Mouse (Mus musculus): ENCODE measurements around the gene Vstm2l. TPM values are rescaled to one million over a fixed set of nuclear protein-coding genes. Genes with fewer than 3 reads are reported as not detected.

Gene Vstm2l
- polyA plus RNA-seq, 1 experiment from 2014 or later, result 0.73 TPM

- Histone ChIP-seq H3K36me3 (ENCODE audit: control insufficient read depth, insufficient read depth, low read length) (no peaks in the 10 kb centered on the region), H3K27ac (ENCODE audit: low read depth) (no peak overlapping the region), H3K27me3 (replicated peaks; ENCODE audit: control insufficient read depth, insufficient read depth, low read length) (0 out of 2 replicates have a peak, but pooled peaks cover 2% of the 10 kb centered on the region), H3K4me1 (replicated peaks; ENCODE audit: control insufficient read depth, insufficient read depth, low read length) (no peaks in the 10 kb centered on the region; the same call in 1 of the 2 replicates), H3K4me2 (ENCODE audit: low read length) (no peak overlapping the region), H3K9ac (ENCODE audit: low read length) (no peak overlapping the region), H3K4me3 (ENCODE audit: low read depth, low read length) (no peak overlapping the region), H3K9me3 (ENCODE audit: control insufficient read depth, low read length) (no peaks in the 10 kb centered on the region)
- ATAC-seq (replicated peaks; ENCODE audit: low FRiP score, low TSS enrichment, low read depth) (no peak), DNase-seq (ENCODE audit: low spot score) (no peak)
- WGBS, result 7% methylated on average over 7 of the region's 7 CpGs
Measured at GRCm38 (mm10) chr2:157923406-157923805, 9.0 kb downstream of the Vstm2l start.

- Histone ChIP-seq H3K36me3 (ENCODE audit: control insufficient read depth, insufficient read depth, low read length) (no peaks in the 10 kb centered on the region), H3K9ac (ENCODE audit: low read length) (no peak overlapping the region), H3K4me1 (replicated peaks; ENCODE audit: control insufficient read depth, insufficient read depth, low read length) (no peaks in the 10 kb centered on the region; the same call in 1 of the 2 replicates), H3K27me3 (replicated peaks; ENCODE audit: control insufficient read depth, insufficient read depth, low read length) (no peaks in the 10 kb centered on the region), H3K27ac (ENCODE audit: low read depth) (no peak overlapping the region), H3K4me3 (ENCODE audit: low read depth, low read length) (no peak overlapping the region), H3K9me3 (ENCODE audit: control insufficient read depth, low read length) (no peaks in the 10 kb centered on the region), H3K4me2 (ENCODE audit: low read length) (no peak overlapping the region)
- DNase-seq (ENCODE audit: low spot score) (no peak), ATAC-seq (replicated peaks; ENCODE audit: low FRiP score, low TSS enrichment, low read depth) (no peak)
- WGBS, result 55% methylated on average over 5 of the region's 5 CpGs
Measured at GRCm38 (mm10) chr2:157924504-157924903, 10.1 kb downstream of the Vstm2l start.

- no peak overlapping the region for H3K27ac ChIP-seq (ENCODE audit: low read depth)
- H3K4me1 ChIP-seq (replicated peaks; ENCODE audit: control insufficient read depth, insufficient read depth, low read length), result no peaks in the 10 kb centered on the region; the same call in 1 of the 2 replicates
- no peaks in the 10 kb centered on the region for H3K9me3 ChIP-seq (ENCODE audit: control insufficient read depth, low read length)
- H3K27me3 ChIP-seq (replicated peaks; ENCODE audit: control insufficient read depth, insufficient read depth, low read length), result no peaks in the 10 kb centered on the region
- no peak overlapping the region for H3K9ac ChIP-seq (ENCODE audit: low read length)
- DNase-seq (ENCODE audit: low spot score) (no peak), ATAC-seq (replicated peaks; ENCODE audit: low FRiP score, low TSS enrichment, low read depth) (no peak)
- WGBS, result 61% methylated on average over 7 of the region's 7 CpGs
- H3K36me3 ChIP-seq (ENCODE audit: control insufficient read depth, insufficient read depth, low read length), result no peaks in the 10 kb centered on the region
- no peak overlapping the region for H3K4me2 ChIP-seq (ENCODE audit: low read length)
- H3K4me3 ChIP-seq (ENCODE audit: low read depth, low read length), result no peak overlapping the region
Measured at GRCm38 (mm10) chr2:157926502-157926901, 12.0 kb downstream of the Vstm2l start.

- DNase-seq (ENCODE audit: low spot score) (no peak), ATAC-seq (replicated peaks; ENCODE audit: low FRiP score, low TSS enrichment, low read depth) (no peak)
- Histone ChIP-seq H3K36me3 (ENCODE audit: control insufficient read depth, insufficient read depth, low read length) (no peaks in the 10 kb centered on the region), H3K27ac (ENCODE audit: low read depth) (no peak overlapping the region), H3K9me3 (ENCODE audit: control insufficient read depth, low read length) (no peaks in the 10 kb centered on the region), H3K4me2 (ENCODE audit: low read length) (no peak overlapping the region), H3K4me3 (ENCODE audit: low read depth, low read length) (no peak overlapping the region), H3K27me3 (replicated peaks; ENCODE audit: control insufficient read depth, insufficient read depth, low read length) (no peaks in the 10 kb centered on the region), H3K9ac (ENCODE audit: low read length) (no peak overlapping the region), H3K4me1 (replicated peaks; ENCODE audit: control insufficient read depth, insufficient read depth, low read length) (no peaks in the 10 kb centered on the region; the same call in 1 of the 2 replicates)
- 56% methylated on average over 3 of the region's 3 CpGs for WGBS
Measured at GRCm38 (mm10) chr2:157926927-157927326, 12.5 kb downstream of the Vstm2l start.

GRCm38 (mm10) chr2:157927397-157927796, 12.9 kb downstream of the Vstm2l start:
- no peak overlapping the region for H3K4me2 ChIP-seq (ENCODE audit: low read length)
- no peaks in the 10 kb centered on the region for H3K9me3 ChIP-seq (ENCODE audit: control insufficient read depth, low read length)
- H3K36me3 ChIP-seq (ENCODE audit: control insufficient read depth, insufficient read depth, low read length), result no peaks in the 10 kb centered on the region
- DNase-seq (ENCODE audit: low spot score), result no peak
- no peaks in the 10 kb centered on the region; the same call in 1 of the 2 replicates for H3K4me1 ChIP-seq (replicated peaks; ENCODE audit: control insufficient read depth, insufficient read depth, low read length)
- no peak overlapping the region for H3K4me3 ChIP-seq (ENCODE audit: low read depth, low read length)
- no peaks in the 10 kb centered on the region for H3K27me3 ChIP-seq (replicated peaks; ENCODE audit: control insufficient read depth, insufficient read depth, low read length)
- no peak for ATAC-seq (replicated peaks; ENCODE audit: low FRiP score, low TSS enrichment, low read depth)
- no peak overlapping the region for H3K27ac ChIP-seq (ENCODE audit: low read depth)
- WGBS, result 53% methylated on average over 20 of the region's 20 CpGs
- H3K9ac ChIP-seq (ENCODE audit: low read length), result no peak overlapping the region

- H3K9ac ChIP-seq (ENCODE audit: low read length), result no peak overlapping the region
- no peaks in the 10 kb centered on the region for H3K9me3 ChIP-seq (ENCODE audit: control insufficient read depth, low read length)
- 30% methylated on average over 2 of the region's 2 CpGs for WGBS
- H3K36me3 ChIP-seq (ENCODE audit: control insufficient read depth, insufficient read depth, low read length), result no peaks in the 10 kb centered on the region
- no peaks in the 10 kb centered on the region; the same call in 1 of the 2 replicates for H3K4me1 ChIP-seq (replicated peaks; ENCODE audit: control insufficient read depth, insufficient read depth, low read length)
- H3K27me3 ChIP-seq (replicated peaks; ENCODE audit: control insufficient read depth, insufficient read depth, low read length), result no peaks in the 10 kb centered on the region
- no peak overlapping the region for H3K4me3 ChIP-seq (ENCODE audit: low read depth, low read length)
- ATAC-seq (replicated peaks; ENCODE audit: low FRiP score, low TSS enrichment, low read depth), result no peak
- no peak overlapping the region for H3K27ac ChIP-seq (ENCODE audit: low read depth)
- no peak overlapping the region for H3K4me2 ChIP-seq (ENCODE audit: low read length)
- DNase-seq (ENCODE audit: low spot score), result no peak
Measured at GRCm38 (mm10) chr2:157927815-157928214, 13.4 kb downstream of the Vstm2l start.

GRCm38 (mm10) chr2:157932655-157933054, 18.2 kb downstream of the Vstm2l start:
- no peak for DNase-seq (ENCODE audit: low spot score)
- 80% methylated on average over 4 of the region's 4 CpGs for WGBS

GRCm38 (mm10) chr2:157935444-157936171, 21.2 kb downstream of the Vstm2l start:
- peaks cover 6% of the 10 kb centered on the region; the same call in 1 of the 2 replicates for H3K27me3 ChIP-seq (replicated peaks; ENCODE audit: control insufficient read depth, insufficient read depth, low read length)
- H3K4me3 ChIP-seq (ENCODE audit: low read depth, low read length), result no peak overlapping the region
- no peak overlapping the region for H3K4me2 ChIP-seq (ENCODE audit: low read length)
- DNase-seq (ENCODE audit: low spot score) (no peak), ATAC-seq (replicated peaks; ENCODE audit: low FRiP score, low TSS enrichment, low read depth) (no peak; the same call in 1 of the 2 replicates)
- no peaks in the 10 kb centered on the region for H3K4me1 ChIP-seq (replicated peaks; ENCODE audit: control insufficient read depth, insufficient read depth, low read length)
- no peak overlapping the region for H3K9ac ChIP-seq (ENCODE audit: low read length)
- 67% methylated on average over 11 of the region's 11 CpGs for WGBS
- H3K9me3 ChIP-seq (ENCODE audit: control insufficient read depth, low read length), result no peaks in the 10 kb centered on the region
- H3K27ac ChIP-seq (ENCODE audit: low read depth), result no peak overlapping the region
- H3K36me3 ChIP-seq (ENCODE audit: control insufficient read depth, insufficient read depth, low read length), result no peaks in the 10 kb centered on the region

More at GRCm38 (mm10) chr2:157932655-157933054, 18.2 kb downstream of the Vstm2l start:
- ATAC-seq (replicated peaks; ENCODE audit: low FRiP score, low TSS enrichment, low read depth), result no peak
- Histone ChIP-seq H3K4me1 (replicated peaks; ENCODE audit: control insufficient read depth, insufficient read depth, low read length) (no peaks in the 10 kb centered on the region), H3K36me3 (ENCODE audit: control insufficient read depth, insufficient read depth, low read length) (no peaks in the 10 kb centered on the region), H3K27me3 (replicated peaks; ENCODE audit: control insufficient read depth, insufficient read depth, low read length) (no peaks in the 10 kb centered on the region), H3K4me3 (ENCODE audit: low read depth, low read length) (no peak overlapping the region), H3K27ac (ENCODE audit: low read depth) (no peak overlapping the region), H3K9ac (ENCODE audit: low read length) (no peak overlapping the region), H3K4me2 (ENCODE audit: low read length) (no peak overlapping the region), H3K9me3 (ENCODE audit: control insufficient read depth, low read length) (no peaks in the 10 kb centered on the region)

GRCm38 (mm10) chr2:157936676-157937075, 22.2 kb downstream of the Vstm2l start:
- no peak overlapping the region for H3K4me3 ChIP-seq (ENCODE audit: low read depth, low read length)
- H3K27ac ChIP-seq (ENCODE audit: low read depth), result no peak overlapping the region
- H3K27me3 ChIP-seq (replicated peaks; ENCODE audit: control insufficient read depth, insufficient read depth, low read length), result peaks cover 16% of the 10 kb centered on the region
- no peak overlapping the region for H3K9ac ChIP-seq (ENCODE audit: low read length)
- no peaks in the 10 kb centered on the region for H3K9me3 ChIP-seq (ENCODE audit: control insufficient read depth, low read length)
- no peaks in the 10 kb centered on the region for H3K36me3 ChIP-seq (ENCODE audit: control insufficient read depth, insufficient read depth, low read length)
- ATAC-seq (replicated peaks; ENCODE audit: low FRiP score, low TSS enrichment, low read depth), result no peak
- no peak overlapping the region for H3K4me2 ChIP-seq (ENCODE audit: low read length)
- 76% methylated on average over 4 of the region's 4 CpGs for WGBS
- no peak for DNase-seq (ENCODE audit: low spot score)
- peaks cover 4% of the 10 kb centered on the region; the same call in 1 of the 2 replicates for H3K4me1 ChIP-seq (replicated peaks; ENCODE audit: control insufficient read depth, insufficient read depth, low read length)
